Mouse (Mus musculus) thymus, adult 18-20 months (tissue): ENCODE data around the gene Psmd9.

Experiments
- DNase-seq, 2 experiments: peaks; one replicate each; pipeline ENCODE4 v3.0.0; 2022; ENCODE audit warnings: mixed read lengths in 2 of 2

The Psmd9 gene

GRCm38 (mm10) chr5:123256841-123257755, 87.9 kb downstream of the Psmd9 start:
- DNase-seq = no peak

GRCm38 (mm10) chr5:123258990-123259389, 89.8 kb downstream of the Psmd9 start:
- peak; percentile 34 to 57 for DNase-seq

GRCm38 (mm10) chr5:123260698-123261097, 91.5 kb downstream of the Psmd9 start:
- DNase-seq = no peak

DNA sequence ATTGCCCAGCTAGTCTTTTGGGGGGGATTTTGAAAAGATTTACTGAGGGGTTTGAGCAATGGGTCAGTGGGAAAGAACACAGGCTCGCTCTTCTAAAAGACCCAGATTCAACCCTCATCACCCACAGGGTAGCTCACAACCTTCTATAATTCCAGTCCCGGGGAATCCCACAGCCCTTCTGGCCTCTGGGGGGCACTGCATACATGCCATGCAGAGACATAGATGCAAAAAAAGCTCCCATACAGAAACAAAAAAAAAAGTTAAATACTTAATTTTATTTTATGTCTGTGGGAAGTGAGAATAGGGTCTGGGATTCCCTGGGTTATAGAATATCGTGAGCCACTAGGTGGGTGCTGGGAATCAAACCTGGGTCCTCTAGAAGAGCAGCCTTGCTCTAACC, 97.7 kb downstream of the Psmd9 start:
- DNase-seq = no peak

DNA sequence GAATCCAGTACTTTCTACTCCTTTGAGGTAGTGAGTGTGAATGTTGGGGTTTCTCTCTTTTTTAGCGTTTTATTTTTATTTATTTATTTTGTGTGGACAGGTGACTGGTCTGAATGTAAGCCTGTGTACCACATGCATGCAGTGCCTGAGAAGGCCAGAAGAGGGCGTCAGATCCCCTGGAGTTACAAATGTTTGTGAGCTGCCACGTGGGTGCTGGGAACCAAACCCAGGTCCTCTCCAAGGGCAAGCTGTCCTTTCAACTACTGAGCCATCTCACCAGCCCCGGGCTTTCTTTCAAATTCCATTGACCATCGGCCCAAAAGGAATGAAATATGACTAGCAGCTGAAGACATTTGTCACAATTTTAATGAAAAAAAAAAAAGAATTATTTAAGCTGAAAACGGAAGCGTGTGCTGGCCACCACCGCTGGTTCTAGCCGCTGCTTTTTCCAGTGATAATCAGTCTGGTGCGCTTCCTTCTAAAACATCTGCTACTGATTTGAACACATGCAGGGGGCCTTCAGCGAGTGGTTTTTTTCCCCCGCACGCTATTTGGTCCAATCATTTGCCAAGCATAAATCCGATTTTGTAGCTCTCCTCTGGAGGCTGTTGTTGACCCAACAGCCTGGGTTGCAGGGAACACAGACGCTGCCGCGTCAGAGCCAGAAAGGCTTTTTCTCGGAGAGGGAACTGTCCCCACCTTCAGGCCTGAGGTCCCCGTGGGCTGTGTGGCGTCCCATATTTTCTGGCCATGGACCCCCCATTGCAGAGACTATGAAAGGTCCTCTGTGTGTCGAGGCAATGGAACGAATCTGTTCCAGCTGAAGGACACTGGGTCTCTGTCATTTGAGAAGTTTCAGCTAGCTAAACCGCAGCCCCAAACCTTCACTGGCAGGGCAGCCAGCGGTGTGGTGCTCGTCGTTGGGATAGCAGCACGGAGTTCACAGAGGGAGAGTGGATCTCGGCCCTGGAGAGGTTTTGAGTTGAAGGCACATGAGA, 99.6 kb downstream of the Psmd9 start:
- no peak for DNase-seq

DNA sequence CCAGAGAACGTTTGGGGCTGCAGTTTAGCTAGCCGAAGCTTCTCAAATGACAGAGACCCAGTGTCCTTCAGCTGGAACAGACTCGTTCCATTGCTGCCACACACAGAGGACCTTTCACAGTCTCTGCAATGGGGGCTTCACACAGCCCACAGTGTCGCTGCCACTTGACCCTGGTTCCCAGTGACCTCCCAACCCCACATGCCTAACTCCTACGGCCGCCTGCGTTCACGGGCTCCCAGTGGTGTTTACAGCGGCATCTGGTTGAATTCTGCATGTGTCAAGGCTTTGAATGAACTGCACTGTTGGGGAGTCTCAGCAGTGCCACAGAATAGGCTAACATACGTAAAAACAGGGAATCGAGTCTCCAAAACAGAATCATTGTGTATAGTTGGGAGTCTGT, 101.7 kb downstream of the Psmd9 start:
- no peak for DNase-seq

DNA sequence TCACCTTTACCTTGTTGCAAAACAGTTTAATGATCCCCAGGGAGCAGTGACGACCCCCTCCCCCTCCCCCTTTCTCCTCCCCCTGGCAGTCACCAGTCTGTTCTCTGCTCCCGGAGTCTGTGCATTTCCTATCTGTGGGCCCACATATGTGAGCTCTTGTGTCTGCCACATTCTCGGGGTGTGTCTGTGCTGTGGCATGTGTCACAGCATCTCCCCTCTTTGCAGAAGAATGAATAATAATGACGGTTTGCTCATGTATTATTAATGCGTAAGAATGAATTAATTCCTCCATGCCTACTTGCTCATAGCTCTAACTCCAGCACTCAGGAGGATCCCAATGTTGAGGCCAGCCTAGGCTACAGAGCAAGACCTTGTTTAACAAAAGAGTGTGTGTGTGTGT, 103.7 kb downstream of the Psmd9 start:
- no peak for DNase-seq

DNA sequence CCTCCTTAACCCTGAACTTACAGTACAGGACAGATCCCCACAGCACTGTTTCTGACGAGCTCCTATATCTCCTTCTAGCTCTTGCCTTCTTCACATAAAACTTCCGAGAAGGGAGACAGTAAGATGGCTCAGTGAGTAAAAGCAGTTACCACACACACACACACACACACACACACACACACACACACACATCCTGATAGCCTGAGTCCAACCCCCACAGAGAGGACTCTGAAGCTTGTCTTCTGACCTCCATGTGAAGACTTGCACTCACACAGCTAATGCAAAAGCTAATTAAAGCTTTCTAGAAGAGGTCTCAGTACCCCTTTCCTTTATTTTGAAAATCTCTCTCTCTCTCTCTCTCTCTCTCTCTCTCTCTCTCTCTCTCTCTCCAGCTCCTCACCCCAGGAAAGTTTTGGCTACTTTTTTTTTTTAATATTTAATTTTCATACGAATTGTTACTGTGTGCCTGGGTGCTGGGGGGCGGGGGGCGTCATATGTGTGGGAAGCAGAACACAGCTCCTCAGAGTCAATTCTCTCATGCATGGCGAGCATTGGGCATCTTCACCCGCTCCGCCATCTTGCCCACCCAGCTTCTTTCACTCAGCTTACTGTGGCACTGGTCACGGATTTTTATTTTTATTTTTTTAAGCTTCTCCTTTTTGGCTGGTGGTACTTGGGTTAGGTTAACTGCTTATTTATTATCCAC, 107.6 kb downstream of the Psmd9 start:
- DNase-seq = no peak

- no peak for DNase-seq
Observed at GRCm38 (mm10) chr5:123277342-123277701, 108.1 kb downstream of the Psmd9 start.

DNA sequence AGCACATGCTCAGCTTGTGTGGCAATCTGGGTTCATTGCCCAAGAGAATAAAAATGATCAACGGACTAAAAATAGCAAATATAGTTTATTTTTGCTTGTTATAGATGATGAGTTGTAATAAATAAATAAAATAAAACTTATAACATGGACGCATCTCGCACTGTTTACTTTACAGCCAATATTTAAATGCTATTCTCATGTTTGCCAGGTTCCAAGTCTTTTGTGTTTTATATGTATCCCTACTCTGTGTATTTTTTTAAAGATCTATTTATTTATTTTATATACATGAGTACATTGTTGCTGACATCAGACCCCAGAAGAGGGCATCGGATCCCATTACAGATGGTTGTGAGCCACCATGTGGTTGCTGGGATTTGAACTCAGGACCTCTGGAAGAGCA, 108.5 kb downstream of the Psmd9 start:
- DNase-seq = no peak

DNA sequence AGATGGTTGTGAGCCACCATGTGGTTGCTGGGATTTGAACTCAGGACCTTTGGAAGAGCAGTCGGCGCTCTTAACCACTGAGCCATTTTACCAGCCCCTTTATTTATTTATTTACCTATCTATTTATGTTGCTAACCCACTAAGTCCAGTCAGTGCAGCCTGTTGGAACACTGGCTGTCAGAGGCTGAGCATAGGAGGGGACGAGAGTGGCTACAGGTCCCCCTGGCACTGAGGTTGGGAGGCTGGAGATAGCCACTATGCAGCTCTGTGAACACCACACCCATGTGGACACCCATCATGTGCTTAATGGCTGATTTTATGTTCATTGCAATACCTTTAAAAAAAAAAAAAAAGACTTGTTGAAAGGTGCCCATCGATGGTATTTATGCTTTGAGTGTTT, 110.0 kb downstream of the Psmd9 start:
- DNase-seq = no peak

DNA sequence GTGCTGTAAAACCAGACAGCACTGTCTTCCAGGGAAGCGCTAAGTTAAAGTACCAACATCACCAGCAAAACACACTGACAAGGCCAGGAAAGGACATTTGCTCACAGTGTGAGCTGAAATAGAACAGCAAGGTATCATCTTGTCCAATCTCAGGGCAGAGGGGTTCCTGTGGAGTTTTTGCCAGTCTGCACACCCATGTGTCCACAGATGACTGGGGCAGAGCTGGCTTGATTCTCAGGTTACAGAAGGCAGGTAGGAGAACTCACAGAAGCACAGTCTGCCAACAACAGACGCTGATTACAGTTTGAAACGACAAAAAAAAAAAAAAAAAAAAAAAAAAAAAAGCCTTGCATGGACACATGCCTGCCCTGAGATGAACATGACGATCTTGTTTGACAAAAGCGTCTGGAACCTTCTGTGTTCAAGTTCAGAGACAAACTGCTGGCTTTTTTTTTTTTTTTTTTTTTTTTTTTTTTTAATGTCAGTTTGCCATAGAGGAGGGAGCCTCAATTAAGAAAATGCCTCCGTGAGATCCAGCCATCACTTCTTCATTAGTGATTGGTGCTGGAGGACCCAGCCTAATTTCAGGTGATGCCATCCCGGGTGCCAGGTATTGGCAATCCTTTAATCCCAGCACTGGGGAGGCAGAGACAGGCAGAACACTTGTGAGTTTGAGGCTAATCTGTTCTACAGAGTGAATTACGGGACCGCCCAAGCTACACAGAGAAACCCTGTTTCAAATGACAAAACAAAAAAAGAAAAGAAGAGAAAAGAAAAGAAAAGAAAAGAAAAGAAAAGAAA, 112.3 kb downstream of the Psmd9 start:
- no peak for DNase-seq

DNA sequence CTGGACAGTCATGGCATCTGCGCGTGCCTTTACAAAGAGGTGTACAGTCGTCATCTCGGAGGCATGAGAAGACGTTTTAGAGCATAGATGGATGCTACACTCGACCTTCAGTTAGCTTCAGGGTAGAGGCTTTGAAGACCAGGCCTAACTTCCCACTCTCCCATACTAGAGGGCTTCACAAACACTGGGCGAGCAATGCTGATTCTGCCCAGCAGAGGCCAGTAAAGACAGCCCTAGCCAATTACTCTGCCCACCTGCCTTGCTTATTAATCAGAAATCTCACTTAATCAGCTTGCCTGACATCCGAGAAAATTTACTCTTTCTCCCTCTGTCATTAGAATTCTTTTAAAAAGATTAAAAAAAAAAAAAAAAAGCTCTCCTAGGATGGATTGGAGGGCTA, 116.0 kb downstream of the Psmd9 start:
- DNase-seq = no peak

DNA sequence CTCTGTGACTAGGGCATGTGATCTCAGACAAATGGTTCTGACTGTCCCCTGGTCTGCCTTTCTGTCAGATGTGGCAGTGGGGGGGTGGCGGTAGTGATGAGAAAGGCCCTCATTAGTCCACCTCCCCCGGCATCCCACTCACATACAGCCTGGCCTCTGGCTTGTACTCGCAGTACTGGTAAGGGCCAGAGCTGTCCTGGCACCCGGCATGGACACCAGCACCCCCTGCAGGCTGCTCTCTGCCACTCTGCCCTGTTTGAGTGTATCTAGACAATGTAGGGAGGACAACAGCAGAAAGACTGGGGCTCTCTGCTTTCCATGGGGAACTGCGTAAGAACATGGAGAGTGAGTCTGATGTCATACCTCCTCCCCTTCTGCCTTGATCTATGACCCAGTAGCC, 118.9 kb downstream of the Psmd9 start:
- DNase-seq = no peak

DNA sequence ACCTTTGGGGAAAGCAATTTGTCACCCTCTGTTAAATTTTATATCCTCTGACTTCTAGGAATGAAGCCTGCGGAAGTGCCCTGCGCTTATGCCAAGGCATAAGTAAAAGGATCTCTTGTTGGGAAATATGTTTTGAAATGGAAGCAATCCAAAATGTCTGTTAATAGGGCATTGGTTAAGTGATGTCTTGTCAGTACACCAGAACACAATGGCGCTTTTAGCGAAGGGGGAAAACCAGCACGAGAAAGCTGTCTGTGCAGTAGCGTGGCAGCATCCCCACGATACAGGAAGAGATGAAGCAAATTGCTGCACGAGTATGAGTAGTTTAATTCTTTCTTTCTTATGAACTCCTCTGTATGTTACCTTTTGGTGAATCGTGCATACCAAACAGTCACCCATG, 125.4 kb downstream of the Psmd9 start:
- DNase-seq = no peak

DNA sequence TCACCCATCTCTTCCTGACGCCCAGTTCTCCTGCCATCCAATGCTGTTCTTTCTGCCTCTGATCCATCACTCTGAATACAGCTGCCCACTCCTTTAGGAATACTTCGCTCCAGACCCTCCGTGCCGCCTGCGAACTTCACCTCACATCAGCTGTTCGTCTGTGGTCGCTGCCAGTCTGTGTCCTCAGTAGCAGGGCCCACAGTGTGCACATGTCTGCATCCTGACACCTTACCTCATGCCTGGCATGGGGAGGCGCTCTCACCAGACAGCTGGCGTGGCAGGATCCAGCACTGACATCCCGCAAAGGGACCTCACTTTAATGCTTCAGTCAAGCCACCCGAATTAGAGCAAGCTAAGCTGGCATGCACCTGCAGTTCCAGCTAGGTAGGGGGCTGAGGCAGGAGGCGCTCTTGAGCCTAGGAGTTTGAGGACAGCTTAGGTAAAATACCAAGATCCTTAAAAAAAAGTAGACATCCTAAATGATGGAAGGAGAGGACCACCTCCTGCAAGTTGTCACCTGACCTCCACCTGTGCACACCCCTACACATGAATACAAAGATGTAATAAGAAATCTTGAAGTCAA, 127.1 kb downstream of the Psmd9 start:
- DNase-seq = no peak

- no peak for DNase-seq
Observed at GRCm38 (mm10) chr5:123296972-123297754, 128.0 kb downstream of the Psmd9 start.

- DNase-seq = no peak
Observed at GRCm38 (mm10) chr5:123297830-123298229, 128.6 kb downstream of the Psmd9 start.

DNA sequence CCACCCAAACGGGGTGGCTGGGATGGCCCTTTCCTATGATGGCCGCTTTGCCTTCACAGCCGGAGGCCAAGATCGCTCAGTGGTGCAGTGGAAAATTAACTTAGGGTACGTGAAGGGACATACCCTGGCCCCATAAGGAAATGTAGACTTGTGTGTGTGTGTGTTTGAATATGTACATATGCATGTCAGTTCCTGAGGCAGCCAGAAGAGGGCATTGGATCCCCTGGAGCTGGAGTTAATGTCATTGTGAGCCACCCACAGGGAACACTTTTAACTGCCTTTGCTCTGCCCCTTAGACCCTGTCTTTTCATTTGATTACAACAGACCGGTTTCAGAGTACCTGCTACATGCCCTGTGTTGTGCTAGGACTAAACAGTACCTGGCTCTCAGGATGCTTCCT, 129.3 kb downstream of the Psmd9 start:
- no peak for DNase-seq
